Mouse (Mus musculus) C2C12 (cell line): Measurements from ENCODE around the gene Klf8.

Experiments used
- CTCF ChIP-seq: IDR thresholded peaks from one replicate; pipeline ENCODE4 v1.5.1; 2011; ENCODE audit not compliant: control insufficient read depth, insufficient read depth, insufficient read length
- FOSL1 ChIP-seq: IDR thresholded peaks from one replicate; pipeline ENCODE4 v1.8.0; 2011; ENCODE audit warnings: mild to moderate bottlenecking, low read length; ENCODE audit not compliant: poor library complexity, insufficient read depth, severe bottlenecking
- MAX ChIP-seq: IDR thresholded peaks from one replicate; pipeline ENCODE4 v1.6.1; 2011; ENCODE audit warnings: mild to moderate bottlenecking, control low read depth
- MYOD1 ChIP-seq: IDR thresholded peaks from one replicate; pipeline ENCODE4 v1.6.1; 2011; ENCODE audit warnings: low read depth; ENCODE audit not compliant: control insufficient read depth, insufficient read length
- USF1 ChIP-seq: IDR thresholded peaks from one replicate; pipeline ENCODE4 v1.6.1; 2011; ENCODE audit warnings: low read depth, mild to moderate bottlenecking, control low read depth, moderate library complexity

DNA sequence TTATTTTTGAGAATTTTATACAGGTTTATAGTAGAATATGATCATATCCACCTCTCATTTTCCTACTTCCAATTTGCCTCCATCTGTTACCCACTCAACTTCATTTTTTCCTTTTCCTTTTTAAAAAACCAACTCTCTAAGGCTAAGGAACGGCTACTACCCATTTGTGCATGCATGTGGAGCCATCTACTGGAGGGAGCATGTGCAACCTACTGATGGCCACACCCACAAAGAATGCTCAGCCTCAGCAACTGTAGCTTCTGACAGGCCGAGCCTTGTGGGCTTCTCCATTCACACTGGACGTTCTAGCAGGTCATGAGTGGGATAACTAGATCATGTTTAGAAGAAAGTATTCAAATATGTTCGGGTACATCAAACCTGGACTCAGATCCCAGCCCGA, 129.5 kb downstream of the Klf8 start:
- TF ChIP-seq MYOD1 (no peak), CTCF (peak; percentile 4), FOSL1 (no peak), MAX (no peak), USF1 (no peak)
